Mouse (Mus musculus) brain, embryonic 14.5 days (tissue): ENCODE measurements around the gene Gm49361.

Source experiments
- CTCF ChIP-seq: fragments of 200-500 bp; IDR thresholded peaks from 2 replicates; pipeline ENCODE4 v1.5.1; 2012; ENCODE audit warnings: inconsistent platforms, mild to moderate bottlenecking, moderate library complexity, borderline replicate concordance; ENCODE audit not compliant: insufficient read depth, insufficient read length; ENCODE audit errors: extremely low read depth
- POLR2A ChIP-seq: fragments of 200-500 bp; IDR thresholded peaks from 2 replicates; pipeline ENCODE4 v1.6.1; 2012; ENCODE audit warnings: mild to moderate bottlenecking, inconsistent platforms, borderline replicate concordance; ENCODE audit not compliant: poor library complexity, insufficient read depth, insufficient read length, severe bottlenecking; ENCODE audit errors: extremely low read depth

DNA sequence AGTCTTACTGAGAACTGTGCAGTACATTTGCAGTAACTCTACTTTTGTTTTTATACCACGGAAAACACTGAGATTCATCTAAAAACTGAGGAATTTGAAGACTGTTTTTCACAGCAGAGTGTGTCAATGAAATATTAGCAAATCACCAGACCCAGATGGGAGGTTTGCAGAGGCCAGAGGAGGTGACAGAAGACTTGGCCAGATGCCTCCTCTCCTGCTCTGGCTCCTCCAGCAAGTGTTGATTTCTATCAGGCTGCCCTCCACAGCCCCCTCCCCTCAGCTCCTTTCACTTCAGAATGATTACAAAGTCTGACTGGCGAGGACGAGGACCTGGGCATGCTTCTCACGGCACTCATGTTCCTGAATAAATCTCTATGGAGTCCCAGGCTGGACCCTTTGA, 41.5 kb upstream of the Gm49361 start:
- TF ChIP-seq CTCF (no peak), POLR2A (no peak)
